Mouse (Mus musculus) kidney, embryonic 15.5 days (tissue): Measurements from ENCODE around the gene Rhbdl1. TPM values are rescaled to one million over a fixed set of nuclear protein-coding genes. Genes with fewer than 3 reads are reported as not detected.
"Not testable (repeated sequence)": the region's sequence is repeated elsewhere in the genome, so short reads cannot be mapped to it uniquely, and the experiment has no call there.

Experiments used
- ATAC-seq: fragments of 200-750 bp; cut with Nextera tagmentation; replicated peaks from 2 replicates; pipeline ENCODE4 v1.8.0; 2017; ENCODE audit warnings: moderate TSS enrichment; ENCODE audit not compliant: low FRiP score
- H3K27ac ChIP-seq: fragments of 300-500 bp; sonication (generic); 2 replicates; pipeline ENCODE4 v1.5.1; 2015; ENCODE audit warnings: mild to moderate bottlenecking, inconsistent platforms
- H3K27me3 ChIP-seq: fragments of 300-500 bp; sonication (generic); 2 replicates; pipeline ENCODE4 v1.6.1; 2015; ENCODE audit warnings: inconsistent platforms
- H3K36me3 ChIP-seq: fragments of 300-500 bp; sonication (generic); 2 replicates; pipeline ENCODE4 v1.6.1; 2015; ENCODE audit warnings: inconsistent platforms
- H3K4me1 ChIP-seq: fragments of 300-500 bp; sonication (generic); 2 replicates; pipeline ENCODE4 v1.6.1; 2015; ENCODE audit warnings: inconsistent platforms
- H3K4me2 ChIP-seq: fragments of 300-500 bp; sonication (generic); 2 replicates; pipeline ENCODE4 v1.6.1; 2015; ENCODE audit warnings: moderate library complexity, mild to moderate bottlenecking, inconsistent platforms
- H3K4me3 ChIP-seq: fragments of 300-500 bp; sonication (generic); replicated peaks from 2 replicates; pipeline ENCODE4 v1.5.1; 2015; ENCODE audit warnings: mild to moderate bottlenecking, inconsistent platforms
- H3K9ac ChIP-seq: fragments of 300-500 bp; sonication (generic); 2 replicates; pipeline ENCODE4 v1.6.1; 2015; ENCODE audit warnings: mild to moderate bottlenecking, inconsistent platforms
- H3K9me3 ChIP-seq: fragments of 300-500 bp; sonication (generic); replicated peaks from 2 replicates; pipeline ENCODE4 v1.6.1; 2016; ENCODE audit warnings: inconsistent platforms
- WGBS: fragments of 180-500 bp; shearing (Covaris S2); methylation state at CpG from one replicate; pipeline ENCODE4 v1.1.7; 2015; ENCODE audit warnings: mixed read lengths; 5-methylcytosine and 5-hydroxymethylcytosine counted together
- polyA plus RNA-seq: library from polyadenylated mRNA; unstranded; fragments of >200 nt; fragmentation: Nextera tagmentation; extraction: Ambion mirVana; gene quantifications from 2 replicates; pipeline ENCODE4 v1.2.1, GENCODE M21; 2015

Gene Rhbdl1
- polyA plus RNA-seq, 1 experiment from 2014 or later, result 3.8 TPM

- Histone ChIP-seq H3K4me2 (peak within 1 kb of the TSS; percentile 99), H3K27me3 (peaks cover 72% of the 10 kb centered on the region), H3K4me1 (peaks cover 24% of the 10 kb centered on the region), H3K27ac (no peak within 1 kb of the TSS), H3K9ac (peak within 1 kb of the TSS; percentile 48), H3K9me3 (no peaks in the 10 kb centered on the region), H3K36me3 (no peaks in the 10 kb centered on the region), H3K4me3 (peak within 1 kb of the TSS; percentile 73)
- peak; percentile 69 for ATAC-seq
- under 1% methylated on average over 95 of the region's 100 CpGs for WGBS
Observed at GRCm38 (mm10) chr17:25808789-25809605, 28.1 kb downstream of the Rhbdl1 start, which contains the start of gene Fbxl16. Fbxl16 (plus strand) TSS chr17:25809085.

GRCm38 (mm10) chr17:25808028-25808427, 29.1 kb downstream of the Rhbdl1 start:
- ATAC-seq, result no peak
- H3K27ac ChIP-seq, result no peak overlapping the region
- H3K9ac ChIP-seq, result no peak overlapping the region
- H3K27me3 ChIP-seq, result peaks cover 76% of the 10 kb centered on the region
- H3K36me3 ChIP-seq, result no peaks in the 10 kb centered on the region
- WGBS, result 45% methylated on average over 5 of the region's 5 CpGs
- peak overlapping the region; percentile 73 for H3K4me3 ChIP-seq
- peaks cover 20% of the 10 kb centered on the region for H3K4me1 ChIP-seq
- no peaks in the 10 kb centered on the region for H3K9me3 ChIP-seq
- H3K4me2 ChIP-seq, result peak overlapping the region; percentile 99

GRCm38 (mm10) chr17:25807452-25807851, 29.6 kb downstream of the Rhbdl1 start:
- not testable (repeated sequence) for H3K27ac ChIP-seq, H3K9me3 ChIP-seq, H3K9ac ChIP-seq, H3K4me2 ChIP-seq, H3K4me3 ChIP-seq, H3K36me3 ChIP-seq, ATAC-seq
- peaks cover 76% of the 10 kb centered on the region for H3K27me3 ChIP-seq
- peaks cover 18% of the 10 kb centered on the region for H3K4me1 ChIP-seq
- WGBS, result 37% methylated on average over 2 of the region's 2 CpGs

- H3K9ac ChIP-seq, result no peak overlapping the region
- H3K4me2 ChIP-seq, result no peak overlapping the region
- no peak for ATAC-seq
- H3K4me3 ChIP-seq, result no peak overlapping the region
- no peaks in the 10 kb centered on the region for H3K9me3 ChIP-seq
- peaks cover 75% of the 10 kb centered on the region for H3K27me3 ChIP-seq
- WGBS, result 67% methylated on average over 4 of the region's 4 CpGs
- H3K36me3 ChIP-seq, result no peaks in the 10 kb centered on the region
- H3K27ac ChIP-seq, result no peak overlapping the region
- H3K4me1 ChIP-seq, result peaks cover 18% of the 10 kb centered on the region
Observed at GRCm38 (mm10) chr17:25806507-25806906, 30.6 kb downstream of the Rhbdl1 start.

- 0 out of 2 replicates have a peak, but pooled peaks cover under 1% of the 10 kb centered on the region for H3K4me1 ChIP-seq
- peaks cover 46% of the 10 kb centered on the region for H3K27me3 ChIP-seq
- H3K36me3 ChIP-seq, result no peaks in the 10 kb centered on the region
- no peak overlapping the region for H3K9ac ChIP-seq
- no peak overlapping the region for H3K27ac ChIP-seq
- H3K4me2 ChIP-seq, result no peak overlapping the region
- H3K4me3 ChIP-seq, result no peak overlapping the region
- no peak for ATAC-seq
- 11% methylated on average over 10 of the region's 10 CpGs for WGBS
- no peaks in the 10 kb centered on the region for H3K9me3 ChIP-seq
Observed at GRCm38 (mm10) chr17:25802825-25803517, 34.1 kb downstream of the Rhbdl1 start.

GRCm38 (mm10) chr17:25801029-25801428, 36.1 kb downstream of the Rhbdl1 start:
- Histone ChIP-seq H3K27ac (no peak overlapping the region), H3K4me2 (no peak overlapping the region), H3K36me3 (no peaks in the 10 kb centered on the region), H3K4me3 (no peak overlapping the region), H3K4me1 (peaks cover 12% of the 10 kb centered on the region), H3K9me3 (no peaks in the 10 kb centered on the region), H3K9ac (no peak overlapping the region), H3K27me3 (peaks cover 38% of the 10 kb centered on the region)
- WGBS, result 6% methylated on average over 6 of the region's 6 CpGs
- ATAC-seq, result no peak; the same call in 1 of the 2 replicates

GRCm38 (mm10) chr17:25796951-25797369, 40.1 kb downstream of the Rhbdl1 start, which contains the start of gene Metrn:
Metrn (minus strand) TSS chr17:25797136.
- Histone ChIP-seq H3K9me3 (no peaks in the 10 kb centered on the region), H3K9ac (peak within 1 kb of the TSS; percentile 65), H3K4me3 (peak within 1 kb of the TSS; percentile 67), H3K4me2 (peak within 1 kb of the TSS; percentile 93), H3K27ac (peak within 1 kb of the TSS; percentile 56), H3K27me3 (peaks cover 9% of the 10 kb centered on the region), H3K36me3 (0 out of 2 replicates have a peak, but pooled peaks cover 3% of the 10 kb centered on the region), H3K4me1 (peaks cover 49% of the 10 kb centered on the region)
- peak; percentile 80 for ATAC-seq
- WGBS, result under 1% methylated on average over 35 of the region's 35 CpGs

- peaks cover 53% of the 10 kb centered on the region for H3K4me1 ChIP-seq
- peak overlapping the region; percentile 65 for H3K9ac ChIP-seq
- 0 out of 2 replicates have a peak, but pooled peaks cover 3% of the 10 kb centered on the region for H3K36me3 ChIP-seq
- peak overlapping the region; percentile 93 for H3K4me2 ChIP-seq
- peak overlapping the region; percentile 56 for H3K27ac ChIP-seq
- peaks cover 4% of the 10 kb centered on the region for H3K27me3 ChIP-seq
- 0 out of 2 replicates have a peak, but pooled peaks have one; percentile 8 for ATAC-seq
- WGBS, result 1% methylated on average over 37 of the region's 37 CpGs
- peak overlapping the region; percentile 67 for H3K4me3 ChIP-seq
- H3K9me3 ChIP-seq, result no peaks in the 10 kb centered on the region
Observed at GRCm38 (mm10) chr17:25796211-25796771, 40.8 kb downstream of the Rhbdl1 start.

- WGBS, result 11% methylated on average over 6 of the region's 6 CpGs
- Histone ChIP-seq H3K27ac (peak within 1 kb of the TSS; percentile 56), H3K9me3 (no peaks in the 10 kb centered on the region), H3K4me3 (peak within 1 kb of the TSS; percentile 67), H3K36me3 (0 out of 2 replicates have a peak, but pooled peaks cover 5% of the 10 kb centered on the region), H3K27me3 (0 out of 2 replicates have a peak, but pooled peaks cover 3% of the 10 kb centered on the region), H3K9ac (peak within 1 kb of the TSS; percentile 65), H3K4me1 (peaks cover 60% of the 10 kb centered on the region), H3K4me2 (peak within 1 kb of the TSS; percentile 93)
- peak; percentile 34 for ATAC-seq
Observed at GRCm38 (mm10) chr17:25795609-25796092, 41.4 kb downstream of the Rhbdl1 start, which contains the start of gene AC134908.4. AC134908.4 (minus strand) TSS chr17:25795659.

GRCm38 (mm10) chr17:25794998-25795397, 42.1 kb downstream of the Rhbdl1 start:
- peak overlapping the region; percentile 67 for H3K4me3 ChIP-seq
- H3K27ac ChIP-seq, result peak overlapping the region; percentile 18; the same call in 1 of the 2 replicates
- 0 out of 2 replicates have a peak, but pooled peaks cover 3% of the 10 kb centered on the region for H3K27me3 ChIP-seq
- WGBS, result 80% methylated on average over 17 of the region's 17 CpGs
- no peak for ATAC-seq
- H3K9ac ChIP-seq, result no peak overlapping the region; the same call in 1 of the 2 replicates
- no peaks in the 10 kb centered on the region for H3K9me3 ChIP-seq
- H3K36me3 ChIP-seq, result peaks cover 9% of the 10 kb centered on the region; the same call in 1 of the 2 replicates
- H3K4me2 ChIP-seq, result peak overlapping the region; percentile 93
- H3K4me1 ChIP-seq, result peaks cover 63% of the 10 kb centered on the region

GRCm38 (mm10) chr17:25794197-25794596, 42.9 kb downstream of the Rhbdl1 start:
- H3K4me1 ChIP-seq, result peaks cover 63% of the 10 kb centered on the region
- 78% methylated on average over 13 of the region's 13 CpGs for WGBS
- H3K4me2 ChIP-seq, result 0 out of 2 replicates have a peak overlapping the region, but pooled peaks have one; percentile 1

More at GRCm38 (mm10) chr17:25794197-25794596, 42.9 kb downstream of the Rhbdl1 start:
- H3K4me3 ChIP-seq, result no peak overlapping the region
- H3K27me3 ChIP-seq, result 0 out of 2 replicates have a peak, but pooled peaks cover 3% of the 10 kb centered on the region
- H3K27ac ChIP-seq, result 0 out of 2 replicates have a peak overlapping the region, but pooled peaks have one; percentile 29
- no peaks in the 10 kb centered on the region for H3K9me3 ChIP-seq
- ATAC-seq, result no peak
- no peak overlapping the region for H3K9ac ChIP-seq
- peaks cover 17% of the 10 kb centered on the region for H3K36me3 ChIP-seq
